Mouse (Mus musculus) cerebellum, adult 11-12 months (tissue): ENCODE measurements around the gene Skor1.

Experiments
- DNase-seq: peaks from one replicate; pipeline ENCODE4 v3.0.0; 2022

Gene Skor1

GRCm38 (mm10) chr9:63148410-63149371, at the start of gene Skor1:
Gene Skor1, minus strand, starts transcription at chr9:63148961.
- peak; percentile 16 for DNase-seq

- DNase-seq, result no peak
Observed at GRCm38 (mm10) chr9:63197252-63197651, 48.5 kb upstream of the Skor1 start.

- DNase-seq, result no peak
Observed at GRCm38 (mm10) chr9:63196114-63196682, 47.4 kb upstream of the Skor1 start.

- DNase-seq, result no peak
Observed at GRCm38 (mm10) chr9:63195523-63195922, 46.8 kb upstream of the Skor1 start.

GRCm38 (mm10) chr9:63194791-63195190, 46.0 kb upstream of the Skor1 start:
- no peak for DNase-seq

GRCm38 (mm10) chr9:63192809-63193208, 44.0 kb upstream of the Skor1 start:
- no peak for DNase-seq

GRCm38 (mm10) chr9:63187310-63187709, 38.5 kb upstream of the Skor1 start:
- no peak for DNase-seq

GRCm38 (mm10) chr9:63185249-63185648, 36.5 kb upstream of the Skor1 start:
- DNase-seq, result no peak

GRCm38 (mm10) chr9:63183864-63184263, 35.1 kb upstream of the Skor1 start:
- DNase-seq, result no peak

- no peak for DNase-seq
Observed at GRCm38 (mm10) chr9:63182306-63182960, 33.7 kb upstream of the Skor1 start.

- no peak for DNase-seq
Observed at GRCm38 (mm10) chr9:63181337-63182178, 32.8 kb upstream of the Skor1 start.

- no peak for DNase-seq
Observed at GRCm38 (mm10) chr9:63178296-63178695, 29.5 kb upstream of the Skor1 start.

- DNase-seq, result no peak
Observed at GRCm38 (mm10) chr9:63174001-63174721, 25.4 kb upstream of the Skor1 start.

- no peak for DNase-seq
Observed at GRCm38 (mm10) chr9:63171951-63172350, 23.2 kb upstream of the Skor1 start.

GRCm38 (mm10) chr9:63169127-63169526, 20.4 kb upstream of the Skor1 start:
- no peak for DNase-seq

GRCm38 (mm10) chr9:63165070-63165469, 16.3 kb upstream of the Skor1 start:
- DNase-seq, result no peak

- DNase-seq, result no peak
Observed at GRCm38 (mm10) chr9:63163756-63164155, 15.0 kb upstream of the Skor1 start.

- no peak for DNase-seq
Observed at GRCm38 (mm10) chr9:63151949-63152348, 3.2 kb upstream of the Skor1 start.

- DNase-seq, result no peak
Observed at GRCm38 (mm10) chr9:63151072-63151870, 2.5 kb upstream of the Skor1 start.

GRCm38 (mm10) chr9:63150086-63150800, 1.5 kb upstream of the Skor1 start:
- no peak for DNase-seq
